Mouse (Mus musculus) kidney, adult 11 months (tissue): ENCODE results near the gene Gfer.

Experiments
- DNase-seq: peaks from one replicate; pipeline ENCODE4 v3.0.0; 2022

The Gfer gene

GRCm38 (mm10) chr17:24644875-24645721 lies 50.9 kb downstream of the Gfer start:
- peak; percentile 60 for DNase-seq

- DNase-seq, result peak; percentile 51
These were observed 51.8 kb downstream of the Gfer start for GRCm38 (mm10) chr17:24644030-24644715.
